Mouse (Mus musculus) right cerebral cortex, postnatal 25 days (tissue): ENCODE measurements at regions not wholly inside any gene's neighbourhood (a gene's known extent, or its start where the extent isn't known, plus 50 kb on each side); places are given as distances from the start of the nearest gene placed in this dataset.
A peak's percentile ranks its signal among the peaks of the same experiment; 100 is the strongest.
"Not testable (repeated sequence)": the region's sequence is repeated elsewhere in the genome, so short reads cannot be mapped to it uniquely, and the experiment has no call there.

ENCODE experiments used
- DNase-seq: peaks from one replicate; pipeline ENCODE4 v3.0.0; 2022

DNA sequence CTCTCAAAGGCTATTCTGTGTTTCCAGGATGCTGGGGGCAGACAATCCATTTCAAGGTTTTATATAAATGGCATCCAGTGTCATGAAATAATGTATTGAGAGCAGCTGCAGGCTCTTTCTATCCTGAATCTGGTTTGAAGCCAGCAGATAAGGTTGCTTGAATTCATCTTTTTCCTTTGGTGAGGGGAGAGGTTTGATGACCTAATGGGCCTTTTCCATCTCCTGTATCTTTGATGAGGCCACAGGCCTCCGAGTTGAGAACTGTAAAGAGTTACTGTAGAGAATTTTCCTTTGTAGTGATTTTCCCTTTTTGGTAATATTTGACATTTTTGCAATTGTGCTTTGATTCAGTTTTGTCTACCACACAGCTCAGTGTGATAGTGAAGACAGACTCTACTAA is 458.8 kb upstream of the 1700008P02Rik start:
- no peak for DNase-seq

DNA sequence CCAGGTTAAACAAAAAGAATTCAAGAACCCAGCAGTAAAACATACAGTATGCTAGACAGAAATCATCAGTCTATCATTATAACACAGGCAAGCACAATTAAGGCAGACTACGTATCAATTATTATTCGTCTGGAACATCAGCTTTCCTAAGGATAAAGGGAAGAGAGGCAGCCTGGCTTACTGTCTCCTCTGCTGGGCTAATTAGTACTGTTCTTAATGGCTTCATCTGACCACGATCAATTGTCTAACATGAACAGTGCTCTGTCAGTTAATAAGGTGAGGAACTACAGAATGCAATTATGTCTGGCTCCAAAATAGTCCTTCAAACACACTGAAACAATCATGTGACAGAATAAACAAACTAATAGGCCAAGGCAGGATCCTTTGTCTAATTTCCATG is 456.6 kb upstream of the 1700008P02Rik start:
- no peak for DNase-seq

DNA sequence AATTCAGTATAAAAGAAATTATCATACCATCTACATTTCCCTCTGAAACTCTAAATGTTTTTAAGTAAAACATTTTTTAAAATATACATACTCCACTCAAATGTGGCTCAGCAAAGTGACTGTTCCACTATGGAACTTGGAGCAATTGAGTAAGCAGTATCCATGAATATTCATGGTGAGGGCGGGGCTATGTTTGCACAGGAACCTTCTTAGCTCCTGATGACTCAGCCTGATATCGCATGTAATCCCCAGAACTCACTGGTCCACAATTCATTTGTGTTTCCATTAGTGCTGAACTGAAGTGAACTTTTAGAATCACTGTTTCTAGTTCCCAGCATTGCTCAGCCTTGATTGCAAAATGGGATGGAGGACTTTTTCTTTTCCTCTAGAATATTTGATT is 454.2 kb upstream of the 1700008P02Rik start:
- DNase-seq, result no peak

DNA sequence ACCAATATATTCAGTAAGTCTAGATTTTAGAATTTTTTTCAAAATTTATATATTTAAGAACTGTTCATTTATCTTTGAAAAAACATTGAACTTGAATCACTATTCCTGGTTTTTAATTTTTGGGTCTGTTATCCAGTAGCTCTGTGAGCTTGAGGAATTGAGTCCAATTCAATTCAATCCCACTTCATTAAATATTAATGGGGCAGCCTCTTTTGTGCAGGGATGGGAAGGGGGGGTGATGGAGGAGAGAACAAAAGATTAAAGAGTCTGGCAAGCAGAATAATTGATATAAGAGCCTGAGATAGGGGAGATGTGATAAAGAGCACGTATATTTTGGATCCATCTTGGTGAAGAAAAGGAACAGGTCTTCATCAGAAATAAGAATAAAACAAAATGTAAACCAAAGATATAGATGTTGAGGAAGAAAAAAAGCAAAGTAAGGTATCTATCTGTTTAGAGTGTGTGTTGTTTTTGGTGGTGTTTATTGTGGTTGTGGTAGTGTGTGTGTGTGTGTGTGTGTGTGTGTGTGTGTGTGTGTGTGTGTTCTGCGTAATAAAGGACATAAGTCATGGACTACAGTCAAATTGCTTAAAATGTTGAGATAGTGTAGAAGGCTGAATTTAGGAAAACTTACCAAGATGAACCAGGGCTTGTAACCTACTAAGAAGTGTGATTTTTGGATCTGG is 421.3 kb upstream of the 1700008P02Rik start:
- no peak for DNase-seq

DNA sequence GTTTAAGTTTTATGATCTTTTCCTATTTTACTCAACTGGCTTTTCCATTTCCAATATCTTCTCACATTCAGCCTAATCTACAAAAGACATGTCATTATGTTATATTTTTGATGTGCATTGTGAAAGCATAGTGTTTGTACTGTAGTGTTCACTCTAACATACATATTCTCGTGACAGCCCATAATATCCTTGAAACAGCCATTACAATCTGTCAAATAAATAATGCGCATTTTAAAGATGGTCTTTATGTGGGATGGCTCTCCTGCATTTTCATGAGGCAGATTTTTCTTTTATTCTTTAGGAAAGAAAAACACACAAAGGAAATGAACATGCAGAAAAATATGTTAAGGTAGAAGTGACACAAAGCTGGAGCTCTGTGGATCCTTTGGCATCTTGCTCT is 415.6 kb upstream of the 1700008P02Rik start:
- no peak for DNase-seq

DNA sequence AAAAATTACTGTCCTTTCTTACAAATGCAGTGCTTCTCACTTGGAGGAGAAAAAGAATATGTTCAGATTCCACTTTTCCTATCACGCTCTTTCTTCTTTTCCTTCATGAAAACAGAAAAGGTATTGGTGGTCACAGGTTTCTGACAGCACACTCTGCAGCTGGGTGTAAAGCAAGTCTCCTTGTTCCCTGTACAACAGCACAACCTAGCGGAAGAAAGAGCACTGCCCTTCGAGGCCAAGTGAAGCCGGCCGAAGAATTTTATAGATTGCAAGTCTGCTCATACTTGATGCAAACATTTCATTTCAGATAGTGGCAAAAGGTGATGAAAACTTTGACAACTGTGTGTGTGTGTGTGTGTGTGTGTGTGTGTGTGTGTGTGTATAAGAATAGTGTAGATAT is 407.6 kb upstream of the 1700008P02Rik start:
- peak; percentile 26 for DNase-seq

DNA sequence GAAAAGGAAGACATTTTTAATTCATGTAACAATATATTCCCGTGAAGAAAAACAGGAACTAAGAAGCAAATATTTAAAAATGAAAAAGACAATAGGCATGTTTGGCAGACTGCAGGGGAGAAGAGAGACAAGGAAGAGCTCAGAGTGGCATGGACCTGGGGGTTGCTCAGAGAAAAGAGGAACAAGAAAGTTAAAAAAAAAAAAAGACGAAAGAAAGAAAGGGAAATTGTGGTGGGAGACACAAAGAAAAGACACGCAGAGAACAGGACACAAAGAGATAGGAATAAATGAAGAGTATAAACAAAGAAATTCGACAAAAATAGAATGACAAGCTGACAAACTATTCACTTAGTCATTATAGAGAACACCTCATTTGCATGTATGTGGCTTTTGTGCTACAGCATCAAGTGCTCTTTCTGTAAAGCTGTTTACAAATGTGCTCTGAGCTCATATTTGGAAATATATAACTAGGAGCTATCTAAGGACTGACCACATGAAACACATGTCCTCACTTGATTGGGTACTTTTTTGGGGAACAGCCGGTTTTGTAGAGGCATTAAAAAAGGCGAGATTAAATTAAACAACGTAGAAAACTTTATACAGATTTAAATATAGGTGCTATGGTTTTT is 394.2 kb upstream of the 1700008P02Rik start:
- no peak for DNase-seq

DNA sequence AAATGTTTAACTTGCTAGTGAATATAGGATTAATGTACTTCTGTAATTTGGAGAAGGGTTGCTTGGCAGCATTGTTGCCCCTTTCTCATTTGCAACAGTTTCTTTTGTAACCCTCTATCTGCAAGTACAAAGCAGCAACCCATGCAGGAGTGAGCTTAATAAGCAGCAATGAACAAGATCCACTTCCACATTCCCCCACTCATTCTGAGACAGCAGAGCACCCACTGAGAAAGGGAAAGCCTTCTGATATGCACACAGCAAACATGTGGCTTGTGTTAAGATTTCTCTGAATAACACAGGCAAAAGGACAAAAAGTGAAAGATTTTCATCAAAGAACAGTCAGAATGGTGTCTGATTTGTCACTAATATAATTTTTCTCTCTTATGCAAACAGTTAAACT is 393.3 kb upstream of the 1700008P02Rik start:
- DNase-seq, result no peak

DNA sequence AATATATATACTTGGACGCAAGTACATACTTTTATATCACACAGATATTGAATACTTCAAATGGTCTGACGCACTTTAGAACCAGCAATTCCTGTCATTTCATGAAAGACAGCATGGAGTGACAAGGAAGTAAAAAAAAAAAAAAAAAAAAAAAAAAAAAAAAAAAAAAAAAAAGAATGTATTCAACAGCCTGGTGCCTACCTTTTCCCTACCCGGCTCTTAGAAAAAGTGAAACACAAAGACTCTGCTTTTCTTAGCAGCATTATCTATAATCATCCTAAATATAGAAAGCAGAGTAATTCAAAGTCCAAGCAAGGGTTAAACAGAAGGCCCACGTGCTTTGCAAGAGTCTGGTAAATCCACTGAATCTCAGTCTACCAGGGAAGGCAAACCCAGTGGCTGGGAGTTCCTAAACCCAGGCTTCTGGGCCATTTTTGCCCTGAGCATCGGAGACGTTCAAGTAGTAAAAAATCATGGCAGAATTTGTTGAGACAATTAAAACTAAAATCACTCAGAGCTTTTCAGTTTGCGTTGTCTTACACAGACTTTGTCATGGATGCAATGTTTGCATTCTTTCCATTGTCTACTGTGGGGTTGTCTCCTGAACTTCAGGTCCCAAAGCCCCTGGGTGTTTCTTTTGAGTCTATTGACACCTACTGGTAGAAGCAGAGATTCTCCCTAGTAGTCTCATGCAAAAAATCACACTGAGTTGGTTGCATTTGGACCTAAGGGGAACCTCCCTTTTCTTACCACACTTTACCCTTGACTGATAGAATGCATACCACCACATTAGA is 390.2 kb upstream of the 1700008P02Rik start:
- no peak for DNase-seq

DNA sequence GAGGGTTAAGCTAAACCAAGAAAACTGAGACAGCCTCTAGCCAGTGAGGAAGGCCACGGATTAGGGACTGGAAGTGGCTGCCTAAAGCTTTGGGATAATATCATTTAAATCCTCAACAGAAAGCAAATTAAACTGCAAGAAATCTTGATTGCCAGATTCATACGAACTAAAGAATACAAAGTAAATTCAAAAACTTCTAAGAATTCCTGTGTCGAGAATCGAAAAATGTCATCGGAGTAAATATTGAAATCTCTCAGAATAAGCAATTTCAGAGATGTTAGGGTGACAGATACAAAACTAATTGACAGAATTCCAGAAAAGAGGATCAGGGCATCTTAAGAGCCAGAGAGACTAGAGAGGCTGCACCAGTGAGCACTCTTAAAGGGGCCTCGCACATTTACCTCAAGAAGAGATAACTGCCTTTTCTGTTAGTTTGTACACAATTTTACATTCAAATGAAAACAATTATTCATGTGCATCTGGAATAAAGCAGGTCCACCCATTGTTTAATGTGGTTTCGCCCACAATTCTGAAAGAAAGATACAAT is 388.5 kb upstream of the 1700008P02Rik start:
- DNase-seq, result no peak

DNA sequence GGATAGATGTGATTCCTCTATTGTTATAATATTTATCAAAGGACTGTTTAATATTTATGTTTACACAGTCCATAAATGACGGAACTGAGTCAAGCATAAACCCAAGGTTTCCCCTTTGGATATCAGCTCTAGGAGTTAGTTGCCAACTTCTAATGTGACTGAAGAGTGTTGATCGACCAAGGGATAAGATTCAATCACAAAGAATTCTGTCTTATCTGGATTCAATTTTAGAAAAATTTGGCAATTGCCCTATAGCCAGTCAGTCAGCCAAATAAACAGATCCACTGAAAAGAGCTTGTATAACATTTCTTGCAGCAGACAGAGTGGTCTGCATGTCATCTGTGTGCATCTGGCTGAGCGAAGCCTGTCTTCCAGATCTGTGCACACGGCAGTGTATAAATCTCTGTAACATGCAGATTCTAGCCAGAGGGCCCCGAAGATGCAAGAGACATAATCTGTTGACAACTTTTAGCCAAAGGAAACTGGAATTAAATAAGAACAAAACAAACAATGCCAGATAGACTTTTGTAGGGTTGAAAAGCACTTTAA is 387.6 kb upstream of the 1700008P02Rik start:
- no peak for DNase-seq

DNA sequence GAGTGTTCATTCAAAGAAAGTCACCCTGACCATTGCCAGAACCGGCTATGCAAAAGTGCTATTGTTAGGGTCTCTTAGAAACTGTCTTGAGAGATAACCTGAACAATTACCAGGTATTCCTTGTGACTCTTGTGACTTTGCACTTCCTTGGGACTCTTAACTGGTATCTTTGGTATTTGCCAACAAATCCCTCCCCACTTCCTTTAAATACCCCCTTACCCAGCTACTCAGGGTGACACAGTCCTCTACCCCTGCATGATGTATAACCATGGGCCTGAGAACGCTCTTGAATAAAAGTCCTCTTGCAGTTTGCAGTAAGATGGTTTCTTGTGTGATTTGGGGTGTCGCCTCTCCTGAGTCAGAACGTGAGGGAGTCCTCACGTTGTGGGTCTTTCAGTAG is 371.5 kb upstream of the 1700008P02Rik start:
- not testable (repeated sequence) for DNase-seq

DNA sequence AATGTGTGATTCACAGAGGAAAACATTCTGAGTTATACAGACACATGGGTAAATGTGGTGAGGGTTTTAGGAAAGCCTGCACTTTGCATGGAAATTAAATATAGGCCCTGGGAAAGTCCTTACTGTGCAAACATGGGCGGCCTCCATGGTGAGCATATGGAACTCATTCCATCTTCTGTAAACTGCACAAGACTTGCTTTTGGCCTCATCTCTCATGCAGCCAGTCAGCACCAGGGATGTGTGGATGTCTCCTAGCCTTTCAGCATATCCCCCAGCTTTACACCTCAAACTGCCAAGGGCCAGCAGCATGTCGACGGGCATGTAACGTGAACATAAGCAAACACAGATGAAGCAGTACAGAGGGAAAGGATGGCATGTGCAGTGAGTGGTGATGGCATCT is 364.7 kb upstream of the 1700008P02Rik start:
- no peak for DNase-seq

DNA sequence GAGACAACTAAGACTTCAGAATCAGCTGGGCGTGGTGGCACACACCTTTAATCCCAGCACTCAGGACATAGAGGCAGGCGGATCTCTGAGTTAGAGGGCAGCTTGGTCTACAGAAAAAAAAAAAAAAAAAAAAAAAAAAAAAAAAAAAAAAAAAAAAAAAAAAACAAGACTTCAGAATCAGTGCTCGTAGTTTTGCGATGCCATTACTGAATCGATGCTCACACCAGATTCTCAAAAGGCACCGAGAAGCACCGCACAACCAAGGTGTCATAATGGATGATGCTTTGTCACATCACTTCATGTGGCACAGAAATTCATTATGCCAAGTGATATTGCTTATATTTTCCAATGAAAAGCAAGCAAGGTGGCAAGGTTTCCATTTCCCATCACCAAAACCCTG is 337.4 kb upstream of the 1700008P02Rik start:
- DNase-seq, result no peak

DNA sequence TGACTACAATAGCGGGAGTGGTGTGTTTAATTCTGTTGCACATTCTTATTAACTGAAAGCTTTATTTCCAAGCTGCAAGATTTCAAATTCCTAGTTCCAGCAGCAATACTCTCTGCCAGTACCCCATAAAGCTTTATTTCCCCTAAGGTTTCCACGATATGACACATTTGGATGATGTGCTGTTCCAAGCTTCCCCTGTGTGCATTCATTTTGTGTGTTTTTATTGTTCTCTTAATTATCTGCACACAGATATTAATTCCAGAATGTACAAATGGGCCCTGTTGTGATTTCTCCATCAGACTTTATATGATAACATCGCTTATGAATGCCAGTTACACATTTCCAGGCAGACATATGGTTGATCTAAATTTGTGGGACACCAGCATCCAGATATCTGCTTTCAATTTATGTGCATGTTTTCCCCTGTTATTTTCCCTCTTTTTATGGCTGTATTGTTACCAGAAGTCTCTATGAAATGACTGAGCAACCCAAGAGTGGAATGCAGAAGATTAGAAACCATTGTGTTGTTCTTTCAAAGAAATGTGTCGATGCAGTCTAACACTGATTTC is 312.4 kb upstream of the 1700008P02Rik start:
- DNase-seq, result no peak

DNA sequence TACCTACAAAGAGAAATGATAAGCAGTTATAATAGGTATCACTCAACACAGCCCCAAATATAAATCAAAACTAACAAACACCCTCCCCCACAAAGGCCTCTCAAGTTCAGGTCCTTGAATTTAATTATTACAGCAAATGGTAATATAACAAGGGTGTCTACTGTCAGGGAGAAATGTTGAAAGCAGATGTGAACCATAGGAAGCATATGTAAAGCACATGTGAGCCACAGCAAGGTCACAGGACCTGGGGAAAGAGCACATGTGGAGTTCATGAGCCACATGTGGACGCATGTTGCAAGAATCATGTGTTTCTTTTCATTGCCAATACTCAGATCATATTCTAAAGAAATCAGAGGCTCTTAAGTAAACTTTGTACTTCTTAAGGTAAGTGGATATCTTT is 306.5 kb upstream of the 1700008P02Rik start:
- no peak for DNase-seq

DNA sequence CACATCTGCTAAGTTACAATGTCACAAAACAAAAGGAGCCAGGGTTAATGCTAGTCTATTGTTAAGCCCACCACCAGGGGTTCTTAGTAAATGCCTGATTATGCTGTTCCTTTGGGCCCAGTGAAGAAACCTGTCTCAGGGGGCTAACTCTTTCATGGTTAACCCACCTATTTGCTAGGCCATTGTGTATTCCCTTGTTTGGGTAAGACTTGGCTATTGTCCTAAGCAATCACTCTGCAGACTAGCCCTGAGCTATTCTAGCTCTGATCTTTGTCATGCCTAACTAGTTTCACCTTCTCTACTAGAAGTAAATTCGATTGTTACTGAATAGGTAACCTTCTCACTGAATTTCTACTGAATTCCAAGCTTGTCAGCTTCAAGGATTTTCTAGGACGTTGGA is 302.4 kb upstream of the 1700008P02Rik start:
- DNase-seq, result not testable (repeated sequence)

DNA sequence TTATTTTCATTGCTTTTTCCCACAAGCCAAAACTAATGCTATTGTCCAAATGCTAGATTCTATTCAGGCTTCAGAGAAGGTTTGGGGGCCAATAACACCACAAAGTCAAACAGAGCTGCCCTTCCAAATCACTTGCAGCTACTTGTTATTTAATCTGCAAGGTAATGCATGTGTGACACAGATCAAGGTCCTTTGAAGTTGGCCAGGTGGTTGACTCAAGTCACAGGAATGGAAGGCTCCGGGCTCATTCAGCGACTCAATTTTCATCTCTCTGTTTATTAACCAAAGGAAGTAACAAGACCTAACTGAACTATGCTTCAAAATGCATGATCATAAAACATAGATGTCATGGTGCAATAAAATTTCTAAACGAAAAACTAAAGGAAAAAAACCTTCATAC is 300.0 kb upstream of the 1700008P02Rik start:
- DNase-seq, result no peak

DNA sequence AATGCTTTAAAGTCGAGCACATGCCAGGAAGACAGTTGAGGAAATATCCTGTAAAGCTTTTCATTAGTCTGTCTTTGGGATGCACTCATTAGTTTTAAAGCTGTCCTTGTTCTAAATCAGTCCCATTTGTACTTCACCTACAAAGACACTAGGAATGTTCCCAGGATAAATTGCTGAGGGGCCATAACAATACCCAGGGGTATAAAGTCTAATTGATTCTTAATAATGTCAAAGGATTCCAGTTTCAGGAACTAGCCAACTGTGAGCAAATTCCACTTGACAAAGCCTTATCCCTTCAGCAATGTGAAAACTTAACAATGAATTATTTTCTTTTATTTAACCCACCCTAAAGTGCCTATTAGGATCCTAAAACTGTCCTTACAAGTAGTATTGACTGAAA is 267.7 kb upstream of the 1700008P02Rik start:
- no peak for DNase-seq

DNA sequence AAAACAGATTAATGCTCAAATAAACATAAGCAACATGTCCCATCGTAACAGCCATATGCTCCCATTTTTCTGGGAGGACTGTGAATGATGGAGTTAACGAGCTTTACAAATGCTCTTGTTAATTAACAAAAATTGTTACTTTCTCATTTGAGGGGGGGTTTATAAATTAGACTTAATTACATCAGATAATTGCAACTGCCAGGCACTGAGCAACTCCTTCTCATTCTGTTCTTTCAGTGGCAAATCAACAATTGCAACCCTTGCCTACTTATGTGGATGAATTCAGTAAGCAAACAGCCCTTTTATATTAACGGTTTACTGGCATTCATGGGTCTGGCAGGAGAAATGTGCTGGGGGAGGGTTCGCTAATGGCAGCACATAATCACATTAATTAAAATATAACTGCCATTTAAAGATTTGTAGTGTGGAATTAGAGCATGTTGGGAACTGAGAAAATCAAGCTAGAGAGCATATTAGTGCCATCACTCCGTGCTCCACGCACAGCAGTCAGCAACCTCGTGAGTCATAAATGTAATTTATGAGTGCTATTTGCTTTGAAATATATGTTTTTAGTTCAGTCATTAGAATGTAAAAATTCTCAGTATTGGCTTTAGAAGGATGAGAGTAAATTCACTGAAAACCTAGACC is 266.9 kb upstream of the 1700008P02Rik start:
- DNase-seq, result no peak

DNA sequence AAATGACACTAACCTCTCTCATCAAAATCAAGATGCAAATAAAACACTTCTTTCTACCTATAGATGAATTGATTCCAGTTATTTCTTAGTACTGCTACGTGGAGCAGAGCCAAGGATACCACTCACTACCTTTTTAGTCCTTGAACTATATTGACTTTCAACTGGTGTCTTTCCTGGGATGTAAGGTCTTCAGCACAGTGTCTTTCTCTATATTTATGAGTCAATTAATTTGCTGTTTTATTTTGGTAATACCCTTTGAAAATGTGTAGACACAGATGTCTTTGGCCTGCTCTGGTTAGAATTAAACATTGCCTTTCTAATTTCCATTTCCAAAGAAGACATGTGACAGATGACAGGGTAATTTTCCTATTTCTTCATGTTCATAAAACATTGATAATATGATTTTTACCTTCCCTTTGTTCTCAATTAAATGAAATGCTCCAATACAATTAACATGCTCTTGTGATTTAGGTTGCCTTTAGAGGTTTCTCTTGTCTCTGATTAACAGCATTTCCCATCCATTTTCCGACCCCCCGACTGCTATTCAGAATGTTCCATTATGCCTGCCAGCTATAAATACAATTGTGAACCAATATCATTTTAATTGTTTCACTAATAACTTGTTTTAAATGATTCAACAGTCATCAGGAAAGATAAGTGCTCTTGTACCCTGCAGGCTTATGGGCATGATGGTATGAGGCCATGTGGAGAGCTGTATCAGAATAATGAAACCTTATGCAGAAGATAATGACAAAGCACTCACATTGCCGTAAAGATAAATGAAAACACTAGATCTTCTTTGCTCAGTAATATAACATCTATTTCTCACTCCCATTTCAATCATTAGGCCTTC is 266.2 kb upstream of the 1700008P02Rik start:
- no peak for DNase-seq

DNA sequence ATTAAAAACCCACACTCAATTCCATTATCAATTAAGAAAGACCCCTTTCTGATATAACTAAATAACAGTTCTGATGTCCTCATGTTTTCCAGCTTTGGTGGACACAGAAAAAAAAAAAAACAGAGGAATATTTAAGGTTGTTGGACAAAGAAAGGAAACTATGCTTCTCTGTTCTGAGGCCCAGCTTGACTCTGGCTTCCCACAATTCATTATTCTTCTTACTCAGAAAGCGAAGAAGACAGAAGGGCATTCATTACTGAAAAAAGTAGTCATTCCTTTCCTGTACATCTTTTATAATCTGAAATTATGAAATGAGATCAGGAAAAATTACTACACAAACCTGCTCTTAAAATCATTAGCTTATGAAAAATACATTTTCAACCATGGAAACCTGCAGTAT is 263.2 kb upstream of the 1700008P02Rik start:
- no peak for DNase-seq
